Comparison of ENCODE assay signal across 20 mouse cellular contexts in the genomic region with DNA sequence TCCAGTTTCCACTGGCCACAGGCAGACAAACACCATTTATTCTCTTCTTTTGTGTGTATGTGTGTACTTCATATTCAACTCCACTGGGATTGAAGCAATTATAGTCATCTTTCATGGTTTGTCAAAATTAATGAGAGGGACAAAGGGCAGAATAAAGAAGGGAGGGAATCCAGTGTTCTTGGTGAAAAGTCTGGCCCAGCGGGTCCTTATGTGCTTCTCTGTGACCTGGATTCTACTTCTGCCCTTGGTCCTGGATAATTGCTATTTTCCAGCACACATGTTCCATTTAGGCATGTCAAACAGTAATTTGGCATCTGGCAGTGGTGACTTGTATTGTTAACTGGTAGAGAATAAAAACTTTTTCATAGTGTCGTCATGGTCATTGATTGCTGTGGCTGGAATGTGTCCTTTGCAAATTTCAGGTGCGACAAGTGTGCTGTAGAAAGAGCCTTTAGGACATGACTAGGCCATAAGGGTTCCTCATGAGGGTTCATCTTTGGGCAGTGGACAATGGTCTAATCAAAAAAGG. TPM values are rescaled to one million over a fixed set of nuclear protein-coding genes. Genes with fewer than 3 reads are reported as not detected.
DNase-seq lines count a peak whose midpoint lies in the region; ATAC-seq and TF ChIP-seq lines count a peak whose summit lies in the region.
"Had no signal": no experiment of that assay in that cellular context is flagged by ENCODE, and none has a peak within 500 bp of the region (broad histone marks: within the 10 kb centered on the region; RNA-seq: fewer than 3 reads in every experiment).

No protein-coding gene starts in this region.

- no peak for TF ChIP-seq EP300 in heart, postnatal 0 days (IDR thresholded peaks at IDR 0.05; ENCODE audit: low read depth)

- DNase-seq in embryo, embryonic 10.5 days (ENCODE audit: low spot score) = peak; percentile 49
- DNase-seq in embryo, embryonic 9.5 days (ENCODE audit: extremely low spot score) = no peak
- DNase-seq in heart, postnatal 0 days (ENCODE audit: low spot score) = no peak
- DNase-seq in heart, postnatal 25 days (ENCODE audit: low spot score) = no peak
- peak; percentile 40 for DNase-seq in midbrain, embryonic 14.5 days
- no peak for DNase-seq in urinary bladder, postnatal 10 days (ENCODE audit: low spot score)
- DNase-seq: cerebellum, postnatal 10 days; kidney, adult 8-10 months; kidney, postnatal 4 days; lung, adult 18-20 months had no signal

- WGBS in heart, postnatal 0 days = 85% methylated on average over 3 of the region's 3 CpGs
- 29% methylated on average over 3 of the region's 3 CpGs for WGBS in midbrain, embryonic 14.5 days
- WGBS in midbrain, embryonic 13.5 days = 43% methylated on average over 3 of the region's 3 CpGs
- 84% methylated on average over 3 of the region's 3 CpGs for WGBS in kidney, embryonic 14.5 days

- no peak for TF ChIP-seq CTCF in heart, postnatal 0 days (IDR thresholded peaks at IDR 0.05; ENCODE audit: low read depth)

- no peaks in the 10 kb centered on the region for H3K9me3 ChIP-seq in heart, postnatal 0 days (replicated peaks; ENCODE audit: control insufficient read depth, low read length)
- H3K9me3 ChIP-seq in midbrain, embryonic 14.5 days (ENCODE audit: control insufficient read depth, low read length) = no peaks in the 10 kb centered on the region
- H3K9me3 ChIP-seq in midbrain, embryonic 13.5 days = no peaks in the 10 kb centered on the region
- no peaks in the 10 kb centered on the region for H3K9me3 ChIP-seq in kidney, embryonic 14.5 days (ENCODE audit: control insufficient read depth, low read length)
- H3K9me3 ChIP-seq: embryonic facial prominence, embryonic 12.5 days; G1E; heart, embryonic 15.5 days; limb, embryonic 13.5 days; neural tube, embryonic 13.5 days had no signal

- H3K4me3 ChIP-seq in heart, postnatal 0 days (ENCODE audit: low read depth, low read length) = no peak overlapping the region
- no peak overlapping the region for H3K4me3 ChIP-seq in midbrain, embryonic 14.5 days (replicated peaks; ENCODE audit: low read depth, low read length)
- no peak overlapping the region for H3K4me3 ChIP-seq in midbrain, embryonic 13.5 days (replicated peaks)
- no peak overlapping the region for H3K4me3 ChIP-seq in kidney, embryonic 14.5 days (ENCODE audit: low read length)
- H3K4me3 ChIP-seq: embryonic facial prominence, embryonic 12.5 days; limb, embryonic 13.5 days; neural tube, embryonic 13.5 days had no signal

- H3K27me3 ChIP-seq in heart, postnatal 0 days (ENCODE audit: control insufficient read depth, insufficient read depth, low read length) = no peaks in the 10 kb centered on the region
- peaks cover 2% of the 10 kb centered on the region; the same call in 1 of the 2 replicates for H3K27me3 ChIP-seq in midbrain, embryonic 14.5 days (ENCODE audit: control insufficient read depth, insufficient read depth, low read length)
- no peaks in the 10 kb centered on the region for H3K27me3 ChIP-seq in midbrain, embryonic 13.5 days
- no peaks in the 10 kb centered on the region for H3K27me3 ChIP-seq in kidney, embryonic 14.5 days (ENCODE audit: control insufficient read depth, insufficient read depth, low read length)
- H3K27me3 ChIP-seq: embryonic facial prominence, embryonic 12.5 days; heart, embryonic 15.5 days; limb, embryonic 13.5 days; neural tube, embryonic 13.5 days had no signal

- 0 out of 2 replicates have a peak, but pooled peaks cover 4% of the 10 kb centered on the region for H3K4me1 ChIP-seq in heart, postnatal 0 days (ENCODE audit: control insufficient read depth, insufficient read depth)
- peaks cover 6% of the 10 kb centered on the region; the same call in 1 of the 2 replicates for H3K4me1 ChIP-seq in midbrain, embryonic 14.5 days (ENCODE audit: control insufficient read depth, insufficient read depth, low read length)
- H3K4me1 ChIP-seq in midbrain, embryonic 13.5 days (replicated peaks) = peaks cover 5% of the 10 kb centered on the region; the same call in 1 of the 2 replicates
- no peaks in the 10 kb centered on the region for H3K4me1 ChIP-seq in kidney, embryonic 14.5 days (ENCODE audit: control insufficient read depth, insufficient read depth, low read length)
- H3K4me1 ChIP-seq: limb, embryonic 13.5 days had no signal

- 0 out of 2 replicates have a peak overlapping the region, but pooled peaks have one; percentile 37 for H3K27ac ChIP-seq in heart, postnatal 0 days (ENCODE audit: low read depth)
- H3K27ac ChIP-seq in midbrain, embryonic 14.5 days (replicated peaks; ENCODE audit: low read depth, low read length) = no peak overlapping the region
- H3K27ac ChIP-seq in midbrain, embryonic 13.5 days = no peak overlapping the region
- H3K27ac ChIP-seq in kidney, embryonic 14.5 days (ENCODE audit: low read depth, low read length) = no peak overlapping the region
- H3K27ac ChIP-seq: embryonic facial prominence, embryonic 12.5 days; limb, embryonic 13.5 days; neural tube, embryonic 13.5 days; stomach, postnatal 0 days had no signal

- no peak overlapping the region for H3K4me2 ChIP-seq in heart, postnatal 0 days (ENCODE audit: low read depth, low read length)
- no peak overlapping the region for H3K4me2 ChIP-seq in midbrain, embryonic 14.5 days (ENCODE audit: low read length)
- H3K4me2 ChIP-seq in midbrain, embryonic 13.5 days (replicated peaks) = no peak overlapping the region
- no peak overlapping the region for H3K4me2 ChIP-seq in kidney, embryonic 14.5 days (replicated peaks; ENCODE audit: low read depth, low read length)
- H3K4me2 ChIP-seq: embryonic facial prominence, embryonic 12.5 days; limb, embryonic 13.5 days; neural tube, embryonic 13.5 days had no signal

- H3K9ac ChIP-seq in heart, postnatal 0 days (replicated peaks; ENCODE audit: low read depth, low read length) = no peak overlapping the region
- no peak overlapping the region for H3K9ac ChIP-seq in midbrain, embryonic 14.5 days (replicated peaks; ENCODE audit: low read length)
- no peak overlapping the region for H3K9ac ChIP-seq in midbrain, embryonic 13.5 days (replicated peaks)
- H3K9ac ChIP-seq in kidney, embryonic 14.5 days (ENCODE audit: low read depth, low read length) = no peak overlapping the region
- H3K9ac ChIP-seq: embryonic facial prominence, embryonic 12.5 days; limb, embryonic 13.5 days; neural tube, embryonic 13.5 days had no signal

- no peak for ATAC-seq in heart, postnatal 0 days (ENCODE audit: insufficient read depth, low read depth)
- no peak for ATAC-seq in midbrain, embryonic 14.5 days (ENCODE audit: low FRiP score, low TSS enrichment)
- ATAC-seq in midbrain, embryonic 13.5 days = no peak
- ATAC-seq in kidney, embryonic 14.5 days (ENCODE audit: low FRiP score, low TSS enrichment) = no peak
- ATAC-seq: CD4-positive, CD25-positive, alpha-beta regulatory T cell, adult 4 months; midbrain, embryonic 16.5 days had no signal

- intact Hi-C loops in heart, postnatal 25 days (cut with DNase I) = no loop called here

- no peaks in the 10 kb centered on the region for H3K36me3 ChIP-seq in heart, postnatal 0 days (replicated peaks; ENCODE audit: control insufficient read depth, insufficient read depth, low read length)
- no peaks in the 10 kb centered on the region for H3K36me3 ChIP-seq in midbrain, embryonic 14.5 days (ENCODE audit: control insufficient read depth, insufficient read depth, low read length)
- no peaks in the 10 kb centered on the region for H3K36me3 ChIP-seq in midbrain, embryonic 13.5 days
- H3K36me3 ChIP-seq in kidney, embryonic 14.5 days (ENCODE audit: control insufficient read depth, insufficient read depth, low read length) = no peaks in the 10 kb centered on the region
- H3K36me3 ChIP-seq: embryonic facial prominence, embryonic 12.5 days; heart, embryonic 15.5 days; limb, embryonic 13.5 days; neural tube, embryonic 13.5 days had no signal

RNA-seq across cellular contexts. Expression of a gene that starts 2.2 kb away (rescaled TPM):
- total RNA-seq in heart, postnatal 0 days (2014; rRNA removed; ENCODE audit: low replicate concordance) = 57.6 and 82.0 TPM in 2 replicates
- polyA plus RNA-seq in heart, postnatal 0 days (2015; fragmentation: Nextera tagmentation; extraction: Ambion mirVana) = 64.7 and 72.4 TPM in 2 replicates
- total RNA-seq in heart, postnatal 25 days (2021) = 10 to 100 TPM; 43.8 to 49.7 TPM
- polyA plus RNA-seq in midbrain, embryonic 14.5 days (2014; fragmentation: Nextera tagmentation; extraction: Ambion mirVana) = 11.0 and 17.9 TPM in 2 replicates
- 13.3 and 15.7 TPM in 2 replicates for polyA plus RNA-seq in midbrain, embryonic 13.5 days (2015; fragmentation: Nextera tagmentation; extraction: Ambion mirVana)
- 16.4 and 26.6 TPM in 2 replicates for polyA plus RNA-seq in kidney, embryonic 14.5 days (2014; fragmentation: Nextera tagmentation; extraction: Ambion mirVana)

Comparison
In these comparisons a context has a peak if more than half of its experiments do, and no peak if none do; other contexts are left out.
1. DNase-seq: peak in embryo, embryonic 10.5 days (single experiment) and midbrain, embryonic 14.5 days (single experiment); none in embryo, embryonic 9.5 days (single experiment), heart, postnatal 0 days (single experiment), heart, postnatal 25 days (single experiment) and urinary bladder, postnatal 10 days (single experiment).